Mouse (Mus musculus) adrenal gland, postnatal 4 days (tissue): Measurements from ENCODE around the gene Ptma. TPM values are rescaled to one million over a fixed set of nuclear protein-coding genes. Genes with fewer than 3 reads are reported as not detected.
A peak's percentile ranks its signal among the peaks of the same experiment; 100 is the strongest.
"Not testable (repeated sequence)": the region's sequence is repeated elsewhere in the genome, so short reads cannot be mapped to it uniquely, and the experiment has no call there.

ENCODE experiments used
- DNase-seq, 2 experiments: peaks; one replicate each; pipeline ENCODE4 v3.0.0; 2021 to 2022; ENCODE audit warnings: low spot score in 2 of 2, mixed read lengths in 2 of 2
- total RNA-seq, 2 experiments: library from RNA; stranded (reverse); gene quantifications; 2 replicates each; pipeline ENCODE4 v1.2.3; 2021

Ptma gene
- total RNA-seq, 2 experiments from 2014 or later, result 1,215 to 1,376 TPM

DNA sequence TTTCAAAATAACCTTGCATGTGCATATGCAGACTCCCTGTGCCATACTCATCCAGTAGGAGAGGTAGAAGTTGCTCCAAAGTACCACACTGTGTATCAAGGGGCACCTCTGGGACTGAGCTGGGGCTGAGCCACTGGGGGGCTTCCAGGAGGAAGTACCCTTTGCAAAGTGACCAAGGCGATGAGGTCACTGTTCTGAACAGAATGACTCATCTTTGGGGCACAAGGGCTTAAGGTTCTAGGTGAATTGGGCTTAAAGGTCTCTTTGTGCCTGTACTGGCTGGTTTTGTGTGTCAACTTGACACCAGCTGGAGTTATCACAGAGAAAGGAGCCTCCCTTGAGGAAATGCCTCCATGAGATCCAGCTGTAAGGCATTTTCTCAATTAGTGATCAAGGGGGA, 13.5 kb upstream of the Ptma start:
- DNase-seq, result not testable (repeated sequence)

DNA sequence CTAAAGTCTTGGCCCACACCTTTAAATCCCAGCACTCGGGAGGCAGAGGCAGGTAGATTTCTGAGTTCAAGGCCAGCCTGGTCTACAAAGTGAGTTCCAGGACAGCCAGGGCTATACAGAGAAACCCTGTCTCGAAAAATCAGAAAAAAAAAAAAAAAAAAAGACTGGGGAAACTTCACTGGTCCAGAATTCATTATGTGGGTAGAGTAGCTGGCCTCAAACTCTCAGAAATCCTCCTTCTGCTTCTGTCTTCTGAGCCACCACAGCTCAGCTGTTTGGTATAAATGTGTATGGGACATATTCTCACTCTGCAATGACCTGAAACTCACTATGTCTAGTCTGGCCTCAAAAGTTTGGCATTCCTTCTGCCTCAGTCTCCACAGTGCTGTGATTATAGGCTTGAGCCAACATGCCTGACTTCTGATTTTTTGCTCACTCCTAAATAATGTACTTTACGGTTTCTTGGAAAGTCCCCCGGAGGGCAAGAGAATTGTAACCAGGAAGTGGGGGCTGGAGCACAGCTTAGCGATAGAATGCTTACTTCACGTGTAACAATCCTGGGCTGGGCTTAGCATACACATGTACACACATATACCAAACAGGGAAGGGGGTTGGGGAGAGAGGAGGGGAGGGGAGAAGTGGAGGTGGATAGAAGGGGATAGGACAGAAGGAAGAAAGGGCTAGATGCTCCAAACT, 10.7 kb upstream of the Ptma start:
- no peak for DNase-seq

- DNase-seq, result no peak
Measured at GRCm38 (mm10) chr1:86517076-86517475, 9.4 kb upstream of the Ptma start.

DNA sequence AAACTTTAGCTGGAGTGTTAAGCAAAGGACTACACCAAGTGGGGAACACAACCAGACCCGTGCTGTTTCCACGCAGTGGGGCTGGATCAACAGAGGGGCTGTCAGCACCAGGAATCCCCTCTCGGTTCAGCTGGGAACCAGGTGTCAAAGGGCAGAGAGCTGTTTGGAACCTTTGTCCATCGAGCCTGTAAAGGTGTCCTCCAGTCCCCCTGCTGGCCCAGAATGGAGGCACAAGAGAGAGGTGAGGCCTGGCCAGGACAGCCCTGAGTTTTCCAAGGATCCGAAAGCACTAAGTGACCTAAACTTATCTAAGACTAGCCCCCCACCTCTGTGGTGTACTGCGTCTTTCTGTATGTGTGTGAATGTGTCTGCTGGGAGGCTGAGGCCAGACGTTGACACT, 6.2 kb upstream of the Ptma start:
- no peak for DNase-seq

GRCm38 (mm10) chr1:86522286-86522871, 4.1 kb upstream of the Ptma start:
- no peak for DNase-seq

GRCm38 (mm10) chr1:86523776-86524618, 2.5 kb upstream of the Ptma start:
- no peak for DNase-seq

DNA sequence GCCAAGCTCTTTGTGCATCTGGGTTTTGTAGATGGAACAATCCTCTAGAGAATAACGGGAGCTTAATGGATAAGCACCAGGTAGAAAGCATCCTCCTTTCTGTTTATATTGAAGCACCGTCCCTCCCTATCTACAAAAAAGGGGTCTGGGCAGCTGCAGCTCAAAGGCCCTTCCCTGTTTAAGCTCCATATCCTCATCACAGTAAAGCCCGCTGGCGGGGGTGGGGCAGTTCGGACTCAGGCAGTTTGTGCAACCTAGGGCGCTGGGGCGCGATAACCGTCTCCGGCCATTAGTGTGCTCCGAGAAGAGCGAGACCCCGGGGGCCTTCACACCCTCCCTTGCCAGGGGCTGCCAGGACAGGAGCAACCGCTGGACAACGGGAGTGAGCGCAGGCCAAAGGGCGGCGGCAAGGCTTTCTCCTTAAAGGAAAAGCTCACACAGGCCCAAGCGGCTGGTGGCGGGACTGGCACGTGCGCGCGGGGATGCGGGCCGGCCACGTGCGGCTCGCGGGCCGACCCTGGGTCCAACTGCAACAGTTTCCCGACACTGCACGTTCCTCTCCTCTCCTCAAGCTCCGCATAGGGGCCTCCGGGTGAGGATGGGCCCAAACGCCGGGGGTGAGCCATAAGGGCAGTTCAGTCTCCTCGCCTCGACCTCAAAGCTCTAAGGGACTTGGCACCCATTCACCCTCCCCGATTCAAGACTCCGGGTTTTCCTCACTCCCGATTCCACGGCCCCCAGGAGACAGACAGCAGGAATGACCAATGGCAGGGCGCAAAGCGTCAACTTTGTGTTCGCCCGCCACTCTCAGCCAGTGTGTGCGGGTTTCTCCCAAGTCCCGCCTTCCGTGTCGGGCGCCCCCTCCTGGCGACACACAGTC, 1.7 kb upstream of the Ptma start:
- DNase-seq, result peak; percentile 97 to 100

DNA sequence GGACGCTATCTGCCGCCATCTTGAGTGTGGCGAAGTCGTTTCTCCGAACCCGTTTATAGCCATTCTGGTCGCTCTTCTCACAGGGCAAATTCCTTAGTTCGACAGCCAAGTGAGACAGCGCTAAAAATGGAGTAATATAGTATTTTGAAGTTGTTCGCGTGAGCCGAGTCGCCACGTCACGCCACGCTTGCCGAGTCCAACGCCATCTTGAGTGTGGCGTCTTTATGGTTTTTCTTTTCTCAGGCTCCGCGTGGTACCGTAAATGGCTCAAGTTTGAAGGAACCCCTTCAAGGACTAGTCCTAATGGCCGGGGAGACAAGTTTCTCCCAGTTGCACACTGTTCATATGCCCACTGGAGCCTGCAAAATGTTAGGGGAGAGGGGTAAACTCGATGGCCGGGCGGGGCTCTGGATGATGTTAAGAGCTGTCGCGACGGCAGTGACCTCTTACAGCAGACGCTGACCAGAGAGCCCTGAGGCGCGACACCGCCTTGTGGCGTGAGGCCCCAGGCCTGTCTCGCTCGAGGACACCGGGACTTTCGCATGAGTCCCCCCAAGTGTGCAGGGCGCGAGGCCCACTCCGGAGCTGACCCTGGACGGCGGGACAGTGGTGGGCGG, 919 bp upstream of the Ptma start:
- DNase-seq, result peak in 1 of 2 experiments; percentile 65

- DNase-seq, result no peak
Measured at GRCm38 (mm10) chr1:86526789-86527598, 468 bp downstream of the Ptma start.

GRCm38 (mm10) chr1:86527599-86528486, 1.3 kb downstream of the Ptma start:
- DNase-seq, result peak; percentile 84 to 91

GRCm38 (mm10) chr1:86528571-86529180, 2.1 kb downstream of the Ptma start:
- DNase-seq, result no peak

DNA sequence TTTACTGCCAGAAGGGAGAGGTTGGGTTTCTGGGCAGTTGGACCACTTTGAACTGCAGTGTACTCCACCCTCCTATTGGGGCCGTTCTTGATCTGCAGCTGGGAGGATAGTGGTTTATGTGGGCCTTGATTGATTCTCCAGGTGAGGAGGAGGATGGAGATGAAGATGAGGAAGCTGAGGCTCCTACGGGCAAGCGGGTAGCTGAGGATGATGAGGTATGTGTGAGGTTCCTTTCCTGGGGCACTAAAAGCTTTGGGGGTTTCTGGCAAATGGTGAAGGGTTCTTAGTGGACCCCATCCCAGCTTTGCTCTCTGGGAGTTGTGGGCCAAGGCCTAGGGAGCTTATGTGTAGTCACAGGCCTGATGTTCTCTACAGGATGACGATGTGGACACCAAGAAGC, 3.1 kb downstream of the Ptma start:
- DNase-seq, result no peak

DNA sequence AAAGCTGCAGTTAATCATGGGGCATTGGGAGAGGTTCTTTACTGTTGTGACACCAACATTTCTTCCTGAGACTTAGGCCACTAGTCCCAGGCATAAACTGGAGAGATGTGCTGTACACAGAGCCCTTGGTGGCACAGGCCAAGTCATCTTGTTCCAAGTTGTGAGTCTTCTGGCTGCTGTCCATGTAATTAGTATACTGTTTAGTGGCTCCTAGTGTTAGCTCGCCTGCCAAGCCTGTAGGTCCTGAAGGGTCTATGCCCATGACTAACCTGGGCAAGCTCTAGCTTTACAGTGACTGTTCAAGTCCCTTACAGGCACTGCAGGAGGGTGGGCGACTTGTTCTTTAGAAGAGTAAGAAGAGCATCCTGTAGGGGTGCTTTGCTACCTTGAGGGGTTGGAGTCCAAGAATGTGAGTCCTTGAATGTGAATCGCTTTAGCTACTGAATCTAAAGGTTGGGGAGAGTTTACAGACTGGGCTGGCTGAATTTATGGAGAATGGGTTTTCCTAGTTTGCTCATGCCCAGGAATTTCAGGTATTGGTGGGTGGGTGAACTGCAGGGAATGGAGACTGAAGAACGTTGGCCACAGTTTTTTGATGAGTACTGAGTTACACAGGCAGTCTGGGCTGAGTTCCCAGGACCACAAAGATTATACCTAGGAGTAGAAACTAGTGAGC, 4.5 kb downstream of the Ptma start:
- no peak for DNase-seq

- no peak for DNase-seq
Measured at GRCm38 (mm10) chr1:86531547-86532321, 5.2 kb downstream of the Ptma start.

DNA sequence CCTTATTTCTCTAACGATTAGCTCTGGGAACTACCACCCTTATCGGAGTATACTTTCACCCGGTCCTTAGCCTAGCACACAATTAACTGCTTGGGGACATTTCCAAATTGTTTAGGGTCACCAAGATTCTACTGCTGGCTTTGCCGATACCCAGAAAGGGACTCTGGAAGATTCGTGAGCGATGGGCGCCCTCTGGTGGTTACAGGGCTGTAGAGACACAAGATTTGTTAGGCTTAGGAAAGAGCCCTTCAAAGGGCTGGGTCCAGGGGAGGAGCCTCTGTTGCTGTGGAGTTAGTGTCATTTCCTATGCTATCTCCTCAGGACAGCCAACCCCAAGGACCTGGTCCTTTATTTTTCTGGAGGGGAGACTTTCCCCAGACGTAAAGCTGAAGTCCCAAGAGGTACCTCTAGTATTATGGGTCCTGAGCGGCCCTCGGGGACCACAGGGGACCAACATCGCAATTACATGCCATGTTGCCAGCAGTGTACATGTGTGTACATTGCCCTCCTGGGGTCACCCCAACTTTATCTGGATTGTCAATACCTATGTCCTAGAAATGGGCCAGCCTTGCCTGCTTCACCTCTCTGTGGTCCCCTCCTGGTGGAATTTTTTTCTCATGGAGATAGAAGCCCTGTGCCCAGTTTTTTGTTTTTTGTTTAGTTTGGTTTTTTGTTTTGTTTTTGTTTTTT, 6.0 kb downstream of the Ptma start:
- DNase-seq, result peak; percentile 80 to 94

- DNase-seq, result no peak
Measured at GRCm38 (mm10) chr1:86533411-86534130, 7.0 kb downstream of the Ptma start.
